Mouse (Mus musculus) erythroblast, embryonic 14.5 days (primary cell): ENCODE results near the gene Rps5.

Experiments used
- GATA1 ChIP-seq: IDR thresholded peaks from 2 replicates; pipeline ENCODE4 v1.6.1; 2012; ENCODE audit warnings: low read length, inconsistent platforms, mixed read lengths
- TAL1 ChIP-seq: IDR thresholded peaks from 3 replicates; pipeline ENCODE4 v1.6.1; 2012; ENCODE audit warnings: low read length, inconsistent platforms, mixed read lengths

- no peak for TF ChIP-seq GATA1
- TF ChIP-seq TAL1, result no peak
Observed at GRCm38 (mm10) chr7:12921318-12921704, 779 bp upstream of the Rps5 start.
